ENCODE assay signal across 16 mouse cellular contexts in genomic region chr8:110774047-110774446, GRCm38 (mm10). TPM values are rescaled to one million over a fixed set of nuclear protein-coding genes. Genes with fewer than 3 reads are reported as not detected.
DNase-seq lines count a peak whose midpoint lies in the region; ATAC-seq lines count a peak whose summit lies in the region.
"Had no signal": no experiment of that assay in that cellular context is flagged by ENCODE, and none has a peak within 500 bp of the region (broad histone marks: within the 10 kb centered on the region; RNA-seq: fewer than 3 reads in every experiment).

No protein-coding gene starts in this region.

- H3K27me3 ChIP-seq in intestine, embryonic 14.5 days (replicated peaks; ENCODE audit: control insufficient read depth, insufficient read depth, low read length): no peaks in the 10 kb centered on the region
- no peaks in the 10 kb centered on the region for H3K27me3 ChIP-seq in intestine, embryonic 15.5 days (replicated peaks)
- no peaks in the 10 kb centered on the region; the same call in 1 of the 2 replicates for H3K27me3 ChIP-seq in liver, embryonic 12.5 days (replicated peaks)
- no peaks in the 10 kb centered on the region for H3K27me3 ChIP-seq in forebrain, embryonic 14.5 days (replicated peaks; ENCODE audit: control insufficient read depth, insufficient read depth, low read length)
- H3K27me3 ChIP-seq: heart, embryonic 15.5 days; limb, embryonic 15.5 days had no signal

- no peak overlapping the region for H3K27ac ChIP-seq in intestine, embryonic 14.5 days (ENCODE audit: low read depth)
- no peak overlapping the region for H3K27ac ChIP-seq in intestine, embryonic 15.5 days
- no peak overlapping the region for H3K27ac ChIP-seq in liver, embryonic 12.5 days
- no peak overlapping the region for H3K27ac ChIP-seq in forebrain, embryonic 14.5 days (ENCODE audit: low read depth, low read length)
- H3K27ac ChIP-seq: heart, embryonic 15.5 days; hindbrain, postnatal 0 days; limb, embryonic 15.5 days had no signal

- ATAC-seq in intestine, embryonic 14.5 days (replicated peaks; ENCODE audit: low FRiP score, low TSS enrichment, low read depth): 0 out of 2 replicates have a peak, but pooled peaks have one; percentile 36
- no peak for ATAC-seq in intestine, embryonic 15.5 days
- ATAC-seq in liver, embryonic 12.5 days: no peak
- ATAC-seq in forebrain, embryonic 14.5 days: no peak
- ATAC-seq: activated CD4-positive, CD25-positive, alpha-beta regulatory T cell, adult 4 months; hindbrain, postnatal 0 days had no signal

- no peak overlapping the region for H3K4me2 ChIP-seq in intestine, embryonic 14.5 days (ENCODE audit: low read length)
- H3K4me2 ChIP-seq in intestine, embryonic 15.5 days (replicated peaks): no peak overlapping the region
- H3K4me2 ChIP-seq in liver, embryonic 12.5 days: no peak overlapping the region
- H3K4me2 ChIP-seq in forebrain, embryonic 14.5 days (ENCODE audit: low read length): no peak overlapping the region
- H3K4me2 ChIP-seq: heart, embryonic 15.5 days; limb, embryonic 15.5 days had no signal

- H3K36me3 ChIP-seq in intestine, embryonic 14.5 days (ENCODE audit: control insufficient read depth, insufficient read depth, low read length): no peaks in the 10 kb centered on the region
- no peaks in the 10 kb centered on the region for H3K36me3 ChIP-seq in intestine, embryonic 15.5 days
- H3K36me3 ChIP-seq in liver, embryonic 12.5 days: no peaks in the 10 kb centered on the region
- no peaks in the 10 kb centered on the region for H3K36me3 ChIP-seq in forebrain, embryonic 14.5 days (ENCODE audit: control insufficient read depth, insufficient read depth, low read length)
- H3K36me3 ChIP-seq: heart, embryonic 15.5 days; limb, embryonic 15.5 days had no signal

- H3K9me3 ChIP-seq in intestine, embryonic 14.5 days (ENCODE audit: control insufficient read depth, low read length): no peaks in the 10 kb centered on the region
- H3K9me3 ChIP-seq in intestine, embryonic 15.5 days: no peaks in the 10 kb centered on the region
- no peaks in the 10 kb centered on the region for H3K9me3 ChIP-seq in liver, embryonic 12.5 days (replicated peaks)
- H3K9me3 ChIP-seq in forebrain, embryonic 14.5 days (replicated peaks; ENCODE audit: control insufficient read depth, low read length): no peaks in the 10 kb centered on the region
- H3K9me3 ChIP-seq: heart, embryonic 15.5 days; limb, embryonic 15.5 days had no signal

- H3K9ac ChIP-seq in intestine, embryonic 14.5 days (ENCODE audit: low read length): no peak overlapping the region
- H3K9ac ChIP-seq in intestine, embryonic 15.5 days: no peak overlapping the region
- no peak overlapping the region for H3K9ac ChIP-seq in liver, embryonic 12.5 days
- no peak overlapping the region for H3K9ac ChIP-seq in forebrain, embryonic 14.5 days (ENCODE audit: low read length)
- H3K9ac ChIP-seq: heart, embryonic 15.5 days; limb, embryonic 15.5 days had no signal

- WGBS in intestine, embryonic 14.5 days: 70% methylated on average over 3 of the region's 3 CpGs
- 64% methylated on average over 3 of the region's 3 CpGs for WGBS in intestine, embryonic 15.5 days
- WGBS in liver, embryonic 12.5 days (ENCODE audit: insufficient replicate concordance): 67% methylated on average over 3 of the region's 3 CpGs
- 90% methylated on average over 3 of the region's 3 CpGs for WGBS in forebrain, embryonic 14.5 days

- DNase-seq in intestine, embryonic 14.5 days (ENCODE audit: low spot score): no peak
- DNase-seq in kidney, adult 11 months: peak; percentile 88
- peak; percentile 91 for DNase-seq in kidney, postnatal 14 days
- peak; percentile 55 for DNase-seq in lung, postnatal 25 days (ENCODE audit: low spot score)
- DNase-seq in adrenal gland, adult 18-20 months (ENCODE audit: low spot score in 2 of 2): no peak
- DNase-seq in forebrain, embryonic 14.5 days (ENCODE audit: low spot score): no peak
- DNase-seq: cerebellum, adult 8-10 months; gastrocnemius, postnatal 36 days had no signal

- H3K4me3 ChIP-seq in intestine, embryonic 14.5 days (ENCODE audit: low read depth, low read length): no peak overlapping the region
- no peak overlapping the region for H3K4me3 ChIP-seq in intestine, embryonic 15.5 days (replicated peaks)
- no peak overlapping the region for H3K4me3 ChIP-seq in liver, embryonic 12.5 days
- H3K4me3 ChIP-seq in forebrain, embryonic 14.5 days (ENCODE audit: low read depth, low read length): no peak overlapping the region
- H3K4me3 ChIP-seq: heart, embryonic 15.5 days; limb, embryonic 15.5 days had no signal

- H3K4me1 ChIP-seq in intestine, embryonic 14.5 days (replicated peaks; ENCODE audit: control insufficient read depth, insufficient read depth, low read length): peaks cover 2% of the 10 kb centered on the region; the same call in 1 of the 2 replicates
- no peaks in the 10 kb centered on the region for H3K4me1 ChIP-seq in intestine, embryonic 15.5 days (replicated peaks)
- H3K4me1 ChIP-seq in liver, embryonic 12.5 days: no peaks in the 10 kb centered on the region
- H3K4me1 ChIP-seq in forebrain, embryonic 14.5 days (ENCODE audit: control insufficient read depth, insufficient read depth, low read length): no peaks in the 10 kb centered on the region

RNA-seq across cellular contexts. Expression of gene Il34, which starts 31.7 kb away (rescaled TPM):
- 1.2 and 1.5 TPM in 2 replicates for polyA plus RNA-seq in intestine, embryonic 14.5 days (2014; fragmentation: Nextera tagmentation; extraction: Ambion mirVana)
- 1.1 and 2.6 TPM in 2 replicates for polyA plus RNA-seq in intestine, embryonic 15.5 days (2015; fragmentation: Nextera tagmentation; extraction: Ambion mirVana)
- 10 to 100 TPM; 18.0 to 86.4 TPM for total RNA-seq in adrenal gland, adult 18-20 months (2021)
- polyA plus RNA-seq in liver, embryonic 12.5 days (2016; fragmentation: Nextera tagmentation; extraction: Ambion mirVana): not detected in 2 replicates
- polyA plus RNA-seq in forebrain, embryonic 14.5 days (2014; fragmentation: Nextera tagmentation; extraction: Ambion mirVana): 2.2 and 4.2 TPM in 2 replicates
- total RNA-seq: megakaryocyte, adult 5-6 weeks; monocyte, adult 5-6 weeks had no signal
- polyA plus RNA-seq: activated CD4-positive, CD25-positive, alpha-beta regulatory T cell, adult 4 months had no signal

RNA-seq across cellular contexts. Expression of gene Mtss1l, which starts 52.8 kb away (rescaled TPM):
- polyA plus RNA-seq in intestine, embryonic 14.5 days (2014; fragmentation: Nextera tagmentation; extraction: Ambion mirVana): 9.9 and 10.4 TPM in 2 replicates
- 8.0 and 9.6 TPM in 2 replicates for polyA plus RNA-seq in intestine, embryonic 15.5 days (2015; fragmentation: Nextera tagmentation; extraction: Ambion mirVana)
- 10 to 100 TPM; 18.6 to 20.0 TPM for total RNA-seq in adrenal gland, adult 18-20 months (2021)
- polyA plus RNA-seq in liver, embryonic 12.5 days (2016; fragmentation: Nextera tagmentation; extraction: Ambion mirVana): 3.7 and 3.9 TPM in 2 replicates
- 16.5 and 20.1 TPM in 2 replicates for polyA plus RNA-seq in forebrain, embryonic 14.5 days (2014; fragmentation: Nextera tagmentation; extraction: Ambion mirVana)

Comparison
In these comparisons a context has a peak if more than half of its experiments do, and no peak if none do; other contexts are left out.
1. DNase-seq: peak in kidney, adult 11 months (single experiment), kidney, postnatal 14 days (single experiment) and lung, postnatal 25 days (single experiment); none in intestine, embryonic 14.5 days (single experiment), adrenal gland, adult 18-20 months (0 of 2) and forebrain, embryonic 14.5 days (single experiment).